Mouse (Mus musculus) adrenal gland, postnatal 36 days (tissue): ENCODE results near the gene Gm44790. TPM values are rescaled to one million over a fixed set of nuclear protein-coding genes. Genes with fewer than 3 reads are reported as not detected.
"Not testable (repeated sequence)": the region's sequence is repeated elsewhere in the genome, so short reads cannot be mapped to it uniquely, and the experiment has no call there.

ENCODE experiments used
- DNase-seq, 2 experiments: peaks; one replicate each; pipeline ENCODE4 v3.0.0; 2021; ENCODE audit warnings: mixed read lengths in 1 of 2
- long read RNA-seq, 2 experiments: library from polyadenylated mRNA; stranded (forward); transcript quantifications; one replicate each; pipeline ENCODE4 v2.0.0; 2021; ENCODE audit warnings: borderline sequencing depth in 2 of 2
- total RNA-seq, 2 experiments: library from RNA; stranded (reverse); gene quantifications; 2 replicates each; pipeline ENCODE4 v1.2.3; 2021

Gene Gm44790
- not detected for total RNA-seq
- long read RNA-seq, experiment 1 = 0 reads
- long read RNA-seq, experiment 2 = 0 reads

GRCm38 (mm10) chr6:86426358-86426757, at the start of gene Gm44790:
TSS of gene Gm44790 (plus strand) at chr6:86426658.
- DNase-seq = no peak

GRCm38 (mm10) chr6:86378341-86378740, 48.1 kb upstream of the Gm44790 start:
- peak in 1 of 2 experiments; percentile 27 for DNase-seq

GRCm38 (mm10) chr6:86380112-86380511, 46.3 kb upstream of the Gm44790 start:
- not testable (repeated sequence) for DNase-seq

- DNase-seq = no peak
Measured at GRCm38 (mm10) chr6:86382551-86382950, 43.9 kb upstream of the Gm44790 start.

GRCm38 (mm10) chr6:86383370-86383769, 43.1 kb upstream of the Gm44790 start:
- DNase-seq = no peak

GRCm38 (mm10) chr6:86384692-86385091, 41.8 kb upstream of the Gm44790 start:
- no peak for DNase-seq

GRCm38 (mm10) chr6:86385362-86386104, 40.9 kb upstream of the Gm44790 start:
- no peak for DNase-seq

- no peak for DNase-seq
Measured at GRCm38 (mm10) chr6:86387313-86387712, 39.1 kb upstream of the Gm44790 start.

GRCm38 (mm10) chr6:86388461-86388860, 38.0 kb upstream of the Gm44790 start:
- DNase-seq = peak in 1 of 2 experiments; percentile 22

GRCm38 (mm10) chr6:86391326-86391725, 35.1 kb upstream of the Gm44790 start:
- DNase-seq = no peak

GRCm38 (mm10) chr6:86393187-86393586, 33.3 kb upstream of the Gm44790 start:
- DNase-seq = no peak

- DNase-seq = no peak
Measured at GRCm38 (mm10) chr6:86394078-86394720, 32.3 kb upstream of the Gm44790 start.

- DNase-seq = no peak
Measured at GRCm38 (mm10) chr6:86395021-86395420, 31.4 kb upstream of the Gm44790 start.

- DNase-seq = no peak
Measured at GRCm38 (mm10) chr6:86395969-86396368, 30.5 kb upstream of the Gm44790 start.

GRCm38 (mm10) chr6:86396581-86397256, 29.7 kb upstream of the Gm44790 start, which contains the start of gene Pcyox1:
TSS of gene Pcyox1 (minus strand) at chr6:86397154.
- peak; percentile 92 to 93 for DNase-seq

GRCm38 (mm10) chr6:86397257-86397980, 29.0 kb upstream of the Gm44790 start:
- DNase-seq = no peak

GRCm38 (mm10) chr6:86398986-86399385, 27.5 kb upstream of the Gm44790 start:
- DNase-seq = no peak

- no peak for DNase-seq
Measured at GRCm38 (mm10) chr6:86399995-86400394, 26.5 kb upstream of the Gm44790 start.

GRCm38 (mm10) chr6:86400972-86401371, 25.5 kb upstream of the Gm44790 start:
- peak; percentile 81 to 84 for DNase-seq

- DNase-seq = no peak
Measured at GRCm38 (mm10) chr6:86402681-86403607, 23.5 kb upstream of the Gm44790 start.

- DNase-seq = peak; percentile 80 to 88
Measured at GRCm38 (mm10) chr6:86403728-86404099, 22.7 kb upstream of the Gm44790 start.
